Mouse (Mus musculus) right cerebral cortex, postnatal 36 days (tissue): ENCODE measurements around the gene Plxna2.
A peak's percentile ranks its signal among the peaks of the same experiment; 100 is the strongest.

ENCODE experiments used
- DNase-seq, 2 experiments: peaks; one replicate each; pipeline ENCODE4 v3.0.0; 2022; ENCODE audit warnings: low spot score in 2 of 2, mixed read lengths in 1 of 2

The Plxna2 gene

GRCm38 (mm10) chr1:194622677-194623076, 4.7 kb downstream of the Plxna2 start:
- no peak for DNase-seq

GRCm38 (mm10) chr1:194623641-194624040, 5.6 kb downstream of the Plxna2 start:
- no peak for DNase-seq

GRCm38 (mm10) chr1:194624411-194624810, 6.4 kb downstream of the Plxna2 start:
- no peak for DNase-seq

GRCm38 (mm10) chr1:194624973-194625372, 7.0 kb downstream of the Plxna2 start:
- DNase-seq = no peak

- no peak for DNase-seq
Observed at GRCm38 (mm10) chr1:194626109-194626508, 8.1 kb downstream of the Plxna2 start.

GRCm38 (mm10) chr1:194627286-194627685, 9.3 kb downstream of the Plxna2 start:
- DNase-seq = no peak

GRCm38 (mm10) chr1:194629135-194629689, 11.2 kb downstream of the Plxna2 start:
- no peak for DNase-seq

GRCm38 (mm10) chr1:194630498-194631056, 12.6 kb downstream of the Plxna2 start:
- no peak for DNase-seq

GRCm38 (mm10) chr1:194631574-194631973, 13.6 kb downstream of the Plxna2 start:
- no peak for DNase-seq

GRCm38 (mm10) chr1:194632029-194632428, 14.0 kb downstream of the Plxna2 start:
- DNase-seq = no peak

- DNase-seq = no peak
Observed at GRCm38 (mm10) chr1:194635411-194635810, 17.4 kb downstream of the Plxna2 start.

- no peak for DNase-seq
Observed at GRCm38 (mm10) chr1:194635942-194636341, 17.9 kb downstream of the Plxna2 start.

- no peak for DNase-seq
Observed at GRCm38 (mm10) chr1:194637391-194638304, 19.6 kb downstream of the Plxna2 start.

GRCm38 (mm10) chr1:194641601-194642301, 23.7 kb downstream of the Plxna2 start:
- DNase-seq = peak; percentile 49 to 51

- DNase-seq = no peak
Observed at GRCm38 (mm10) chr1:194642302-194642787, 24.3 kb downstream of the Plxna2 start.

- no peak for DNase-seq
Observed at GRCm38 (mm10) chr1:194643930-194644329, 25.9 kb downstream of the Plxna2 start.

GRCm38 (mm10) chr1:194645898-194646297, 27.9 kb downstream of the Plxna2 start:
- DNase-seq = no peak

- DNase-seq = no peak
Observed at GRCm38 (mm10) chr1:194650076-194650475, 32.1 kb downstream of the Plxna2 start.

GRCm38 (mm10) chr1:194650566-194650965, 32.5 kb downstream of the Plxna2 start:
- no peak for DNase-seq

- DNase-seq = no peak
Observed at GRCm38 (mm10) chr1:194651987-194652386, 34.0 kb downstream of the Plxna2 start.

GRCm38 (mm10) chr1:194658459-194659160, 40.6 kb downstream of the Plxna2 start:
- DNase-seq = no peak
